Mouse (Mus musculus): Measurements from ENCODE around the gene Zrsr2. TPM values are rescaled to one million over a fixed set of nuclear protein-coding genes. Genes with fewer than 3 reads are reported as not detected.

Gene Zrsr2
- total RNA-seq (2015) (25.4 and 30.4 TPM in 2 replicates), total RNA-seq (2017) (22.5 and 37.1 TPM in 2 replicates)

DNA sequence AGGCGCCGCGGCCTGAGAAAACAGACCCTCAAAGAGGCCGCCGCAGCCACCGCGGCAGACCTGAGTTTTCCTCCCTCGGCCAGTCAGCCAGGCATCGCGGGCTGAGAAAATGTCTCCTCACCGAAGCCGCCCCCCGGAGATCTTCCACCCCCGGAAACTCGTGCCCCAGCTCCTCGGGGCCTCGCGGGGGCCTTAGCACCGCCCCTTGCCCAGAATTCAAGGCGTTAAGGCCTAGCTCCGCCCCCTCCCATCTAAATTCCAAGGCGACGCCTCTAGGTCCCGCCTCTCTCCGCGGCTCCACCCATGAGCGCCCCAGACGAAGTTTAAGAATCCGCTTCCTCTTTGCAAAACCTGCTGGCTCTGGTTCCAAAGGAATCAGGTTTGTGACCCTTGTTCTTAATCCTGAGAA, at the start of gene Zrsr2:
Zrsr2 (minus strand) TSS at position 195 of the 409 bp plus-strand sequence.
- ATAC-seq (ENCODE audit: poor library complexity, severe bottlenecking) = peak; percentile 87

DNA sequence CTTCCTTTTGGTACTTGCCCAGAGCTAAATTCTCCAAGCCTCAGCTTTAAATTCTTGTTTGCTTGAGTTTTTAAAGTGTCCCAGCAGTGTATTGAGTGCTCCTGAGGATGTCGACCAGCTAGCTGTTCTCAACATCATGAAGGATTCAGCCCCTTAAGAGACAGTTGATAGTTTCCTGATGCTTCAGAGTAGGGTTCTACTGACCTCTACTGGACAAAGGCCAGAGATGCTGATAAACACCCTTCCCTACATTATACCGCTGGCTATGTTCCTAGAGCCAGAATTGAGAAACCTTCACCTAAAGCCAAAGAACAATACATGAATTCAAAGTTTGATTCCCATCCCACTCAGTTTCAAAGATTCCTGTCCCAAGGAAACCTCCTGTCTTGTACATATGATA, 46.3 kb upstream of the Zrsr2 start:
- peak; percentile 94 for ATAC-seq (ENCODE audit: poor library complexity, severe bottlenecking)

DNA sequence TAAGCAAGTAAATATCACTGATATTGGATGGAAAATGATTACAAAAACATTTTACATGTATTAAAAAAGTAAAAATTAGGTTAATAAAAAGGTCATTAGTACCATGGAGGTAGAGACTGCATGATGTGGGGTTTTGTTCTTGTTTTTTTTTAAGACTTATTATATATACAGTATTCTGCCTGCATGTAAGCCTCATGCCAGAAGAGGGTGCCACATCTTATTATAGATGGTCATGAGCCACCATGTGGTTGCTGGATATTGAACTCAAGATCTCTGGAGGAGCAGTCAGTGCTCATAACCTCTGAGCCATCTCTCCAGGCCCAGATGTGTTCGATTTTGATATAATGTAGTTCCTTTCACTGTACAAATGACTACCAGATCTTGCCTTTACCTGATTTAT, 41.4 kb upstream of the Zrsr2 start:
- ATAC-seq (ENCODE audit: poor library complexity, severe bottlenecking) = no peak

DNA sequence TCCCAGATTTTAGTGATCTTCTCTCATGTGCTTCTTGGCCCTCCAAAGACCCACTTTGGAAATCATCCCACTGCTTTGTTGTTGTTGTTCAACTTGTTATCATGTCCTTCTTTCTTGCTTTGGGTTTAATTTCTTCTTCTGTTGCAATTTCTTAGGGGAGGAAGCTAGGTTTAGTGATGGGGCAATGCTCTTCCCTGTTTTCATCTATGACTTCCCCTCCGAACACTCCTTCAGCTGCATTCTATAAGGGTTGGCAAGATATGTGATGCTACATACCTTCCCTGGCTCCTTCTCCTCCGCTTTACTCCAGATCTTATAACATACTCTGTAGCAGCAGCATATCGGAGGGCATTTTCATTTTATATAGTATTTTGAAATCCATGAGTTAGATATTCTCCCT, 38.3 kb upstream of the Zrsr2 start:
- peak; percentile 75 for ATAC-seq (ENCODE audit: poor library complexity, severe bottlenecking)

DNA sequence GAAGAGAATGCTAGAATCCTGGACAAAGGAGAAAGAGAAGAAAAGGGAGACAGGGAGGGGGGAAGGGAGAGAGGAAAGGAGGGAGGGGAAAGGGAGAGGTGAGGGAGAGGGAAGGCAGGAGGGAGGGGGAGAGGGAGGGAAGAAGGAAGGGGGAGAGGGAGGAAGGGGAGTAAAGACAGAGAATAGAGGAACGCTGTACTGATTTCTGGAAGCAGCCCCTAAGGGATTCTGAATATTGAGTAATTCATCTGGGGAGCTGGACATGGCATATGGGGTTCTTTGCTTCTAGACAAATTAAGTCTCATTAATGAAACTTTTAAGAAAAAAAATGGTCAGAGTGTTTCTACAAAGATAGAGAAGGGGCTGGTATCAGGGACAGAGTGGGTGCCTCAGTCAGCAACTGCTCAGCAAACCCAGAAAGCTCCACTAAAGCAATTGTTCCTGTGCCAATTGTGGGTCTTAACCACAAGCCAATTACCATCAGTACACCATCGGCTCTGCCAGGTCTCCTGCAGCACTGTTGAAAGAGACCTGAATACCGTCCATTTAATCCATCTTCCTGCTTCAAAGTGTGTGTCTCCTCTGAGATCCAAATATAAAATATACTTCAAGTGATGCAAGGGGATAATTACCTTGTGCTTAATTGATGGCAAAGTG, 29.4 kb upstream of the Zrsr2 start:
- no peak for ATAC-seq (ENCODE audit: poor library complexity, severe bottlenecking)

DNA sequence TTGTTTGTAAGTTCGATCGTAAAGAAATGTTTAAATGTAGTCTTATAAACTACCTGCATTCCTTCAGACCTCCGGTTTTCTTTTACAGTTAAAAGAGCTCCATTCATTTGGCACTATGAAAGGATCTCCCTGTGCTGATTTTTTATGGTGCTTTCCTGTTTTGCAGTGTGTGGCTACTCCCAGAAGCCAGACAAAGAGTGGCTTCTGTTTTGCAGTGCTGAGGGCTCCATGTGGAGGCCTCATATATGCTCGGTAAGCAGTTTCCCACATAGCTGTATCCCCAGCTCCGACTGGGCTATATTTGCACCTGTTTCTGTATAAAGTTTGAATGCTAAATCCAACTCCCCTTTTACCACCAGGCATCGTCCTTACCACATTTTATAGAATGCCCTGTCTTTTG, 23.7 kb upstream of the Zrsr2 start:
- no peak for ATAC-seq (ENCODE audit: poor library complexity, severe bottlenecking)

DNA sequence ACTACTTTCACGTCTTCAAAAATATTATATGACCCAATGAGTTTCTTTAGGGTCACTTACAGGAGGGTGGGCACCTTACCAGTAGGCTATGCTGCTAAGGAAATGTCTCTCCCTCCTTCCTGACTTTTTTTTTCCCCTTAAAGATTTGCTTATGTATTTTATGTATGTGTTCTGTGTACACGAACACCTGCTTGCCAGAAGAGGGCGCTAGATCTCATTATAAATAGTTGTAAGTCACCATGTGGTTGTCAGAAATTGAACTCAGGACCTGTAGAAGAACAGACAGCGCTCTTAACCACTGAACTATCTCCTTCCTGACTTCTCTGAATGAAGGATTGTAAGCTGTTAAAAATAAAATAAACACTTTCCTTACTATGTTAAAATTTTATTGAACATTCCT, 23.0 kb upstream of the Zrsr2 start:
- peak; percentile 59 for ATAC-seq (ENCODE audit: poor library complexity, severe bottlenecking)

DNA sequence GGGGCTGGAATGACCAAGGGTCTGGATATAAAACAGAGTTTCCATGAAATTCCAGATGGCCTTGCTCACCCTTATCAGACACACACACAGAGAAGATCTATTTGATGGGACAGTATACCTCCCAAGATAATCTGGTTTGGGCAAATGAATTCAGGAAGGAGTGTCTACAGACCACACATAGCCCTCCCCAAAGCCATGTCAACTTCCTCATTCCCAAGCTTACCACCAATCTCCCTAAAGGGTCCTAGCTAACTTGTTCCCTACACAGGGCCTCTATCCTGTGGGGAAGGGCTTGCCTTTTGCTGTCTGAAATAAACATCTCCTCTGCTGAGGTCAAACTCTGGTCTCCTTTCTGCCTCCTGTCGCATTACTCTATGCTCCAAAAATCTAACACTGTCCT, 22.6 kb upstream of the Zrsr2 start:
- ATAC-seq (ENCODE audit: poor library complexity, severe bottlenecking) = peak; percentile 77

DNA sequence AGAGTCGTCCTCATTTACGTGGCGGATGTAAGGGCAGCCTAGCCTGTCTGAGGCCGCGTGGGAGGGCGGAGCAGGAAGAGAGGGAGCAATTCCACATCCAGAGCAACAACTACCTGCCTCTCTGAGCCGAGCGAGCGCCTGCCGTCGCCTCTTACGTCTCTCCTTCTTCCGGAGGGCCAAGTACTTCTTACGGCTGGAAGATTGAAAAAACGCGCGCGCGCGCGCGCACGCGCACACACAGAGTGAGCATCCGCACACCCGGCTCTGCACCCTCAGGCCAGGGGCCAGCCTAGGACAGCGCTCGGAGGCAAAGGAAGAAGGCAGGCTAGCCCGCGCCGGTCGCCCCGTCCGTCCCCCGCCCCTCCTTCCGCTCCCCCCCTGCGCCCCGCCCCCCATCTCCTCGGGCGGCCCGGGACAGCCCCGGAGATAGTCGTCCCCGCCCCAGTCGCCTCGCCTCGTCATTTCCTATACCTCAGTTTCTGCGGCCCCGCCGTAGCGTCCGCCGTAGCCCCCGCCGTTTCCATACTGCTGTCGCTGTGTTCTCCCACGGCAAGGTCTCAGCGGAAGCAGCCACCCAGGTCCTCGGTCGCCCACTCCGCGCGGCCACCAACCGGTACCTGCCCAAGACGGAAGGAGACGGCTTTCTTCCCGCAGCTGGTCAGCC, 526 bp downstream of the Zrsr2 start:
- peak; percentile 80 for ATAC-seq (ENCODE audit: poor library complexity, severe bottlenecking)

DNA sequence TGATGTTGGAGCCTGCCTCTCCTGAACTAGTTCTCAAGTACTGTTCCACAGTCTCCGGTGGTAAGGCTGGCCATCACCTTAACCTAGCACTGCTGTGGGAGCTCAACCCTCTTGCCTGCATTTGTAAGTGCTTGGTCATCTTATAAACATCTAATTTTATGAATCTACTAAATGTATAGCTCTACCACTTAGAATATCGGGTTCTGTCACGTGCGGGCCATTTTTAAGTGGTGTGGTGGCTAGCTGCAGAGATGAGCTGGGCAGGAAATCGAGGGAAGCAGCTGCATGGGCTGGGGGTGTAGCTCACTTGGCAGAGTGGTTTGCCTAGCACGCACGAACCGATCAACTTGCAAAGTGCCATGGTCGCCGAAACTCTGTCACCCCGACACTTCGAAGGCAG, 1.1 kb downstream of the Zrsr2 start:
- ATAC-seq (ENCODE audit: poor library complexity, severe bottlenecking) = no peak

DNA sequence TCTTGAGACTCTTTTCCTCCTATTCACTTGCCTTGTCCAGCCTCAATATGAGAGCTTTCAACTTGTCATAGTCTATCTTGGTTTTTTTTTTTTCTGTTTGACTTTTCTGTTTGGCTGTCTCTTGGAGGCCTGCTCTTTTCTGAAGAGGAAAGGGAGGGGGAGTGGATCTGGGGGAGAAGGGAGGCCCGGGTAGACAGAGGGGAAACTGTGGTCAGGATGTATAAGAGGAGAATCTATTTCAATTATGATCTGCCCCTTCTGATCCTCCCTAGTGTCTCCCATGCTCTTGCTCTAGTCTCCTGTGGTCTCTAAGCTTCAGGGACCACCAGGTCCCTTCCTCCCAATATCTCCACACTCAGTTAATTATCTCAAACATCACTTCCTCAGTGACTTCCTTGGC, 6.8 kb downstream of the Zrsr2 start:
- ATAC-seq (ENCODE audit: poor library complexity, severe bottlenecking) = no peak

DNA sequence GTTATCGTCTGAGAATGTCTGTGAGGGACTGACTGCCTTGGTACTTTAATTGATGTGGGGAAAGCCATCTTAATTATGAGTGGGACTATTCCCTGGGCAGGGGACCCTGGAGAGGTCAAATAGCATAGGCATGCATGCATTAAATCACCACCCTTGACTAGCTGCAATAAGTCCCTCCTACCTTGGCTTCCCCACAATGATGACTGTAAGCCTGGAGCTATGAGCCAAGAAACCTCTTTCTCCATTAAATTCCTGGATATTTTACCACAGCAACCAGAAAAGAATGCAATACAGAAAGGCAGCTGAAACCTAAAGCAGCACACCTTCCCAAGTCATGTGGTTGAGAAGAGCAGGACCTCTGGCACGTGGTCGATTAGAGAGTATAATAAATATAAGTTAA, 14.1 kb downstream of the Zrsr2 start:
- ATAC-seq (ENCODE audit: poor library complexity, severe bottlenecking) = no peak

DNA sequence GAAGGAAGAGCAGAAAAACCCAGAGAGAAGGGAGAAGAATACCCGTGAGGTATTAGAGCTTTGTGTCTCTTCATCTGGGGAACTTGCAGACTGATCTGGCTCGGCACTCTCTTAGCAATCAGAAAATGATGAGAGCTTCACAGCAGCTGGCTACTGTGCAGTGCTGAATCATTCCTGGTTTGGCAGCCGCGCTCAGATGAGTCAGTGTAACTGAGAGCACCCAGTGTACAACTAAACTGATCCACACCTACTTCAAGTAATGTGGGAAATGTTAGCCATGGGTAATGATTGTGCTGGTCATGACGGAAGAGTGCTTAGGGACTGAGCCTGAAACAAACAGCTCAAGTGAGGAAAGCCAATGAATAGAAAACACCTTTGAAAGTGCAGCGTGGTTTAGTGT, 19.9 kb downstream of the Zrsr2 start:
- ATAC-seq (ENCODE audit: poor library complexity, severe bottlenecking) = no peak

DNA sequence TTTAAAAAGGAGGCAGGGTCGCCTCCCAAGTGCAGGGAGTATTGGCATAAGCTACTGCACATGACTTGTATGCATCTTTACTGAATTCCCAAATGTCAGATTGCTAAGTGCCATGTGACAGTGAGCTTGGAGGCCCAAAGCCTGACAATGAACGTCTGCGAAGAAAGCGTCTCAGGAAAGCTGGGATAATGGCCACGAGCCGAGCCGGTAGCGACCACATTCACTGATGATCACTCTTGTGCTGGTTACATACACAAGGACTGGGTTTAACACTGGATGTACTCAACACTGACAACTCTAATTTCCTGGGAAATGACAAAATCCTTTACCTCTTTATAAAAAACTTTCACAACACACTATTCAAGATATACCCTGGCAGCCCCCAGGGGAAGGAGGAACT, 23.7 kb downstream of the Zrsr2 start:
- ATAC-seq (ENCODE audit: poor library complexity, severe bottlenecking) = no peak

DNA sequence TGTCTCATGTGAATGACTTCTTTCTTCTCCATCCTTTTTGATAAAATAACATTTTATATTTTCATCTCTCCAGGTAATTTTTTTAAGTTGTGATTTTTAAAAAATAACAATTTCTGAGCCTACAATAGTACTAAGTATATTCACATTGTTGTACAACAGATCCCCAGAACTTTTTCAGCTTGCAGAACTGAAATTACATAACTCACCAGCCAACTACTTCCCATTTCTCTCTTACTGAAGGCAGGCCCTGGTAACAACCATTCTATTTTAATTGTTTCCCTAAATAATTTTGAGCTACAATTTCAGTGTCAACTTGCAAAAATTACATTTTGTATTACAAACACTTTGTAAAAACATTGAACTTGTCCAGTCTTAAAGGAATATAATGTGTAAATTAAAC, 28.9 kb downstream of the Zrsr2 start:
- peak; percentile 59 for ATAC-seq (ENCODE audit: poor library complexity, severe bottlenecking)

DNA sequence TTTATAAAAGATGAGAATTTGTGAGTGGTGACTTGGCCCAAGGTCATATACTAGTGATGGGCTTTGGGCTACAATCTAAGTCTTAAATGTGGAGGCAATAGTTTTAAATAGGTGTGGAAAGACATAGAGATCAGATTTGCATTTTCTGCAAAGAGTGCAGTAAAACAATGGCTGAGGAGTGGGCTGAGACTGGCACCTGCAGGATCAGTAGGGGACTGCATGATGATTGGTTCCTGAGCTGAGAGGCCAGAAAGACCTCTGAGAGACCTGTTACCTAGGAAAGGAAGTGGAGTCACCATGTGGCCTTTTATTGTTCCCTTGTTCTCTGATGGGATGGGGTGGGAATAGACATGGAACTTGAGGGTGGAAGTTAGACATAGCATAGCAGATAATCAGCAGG, 45.7 kb downstream of the Zrsr2 start:
- no peak for ATAC-seq (ENCODE audit: poor library complexity, severe bottlenecking)

DNA sequence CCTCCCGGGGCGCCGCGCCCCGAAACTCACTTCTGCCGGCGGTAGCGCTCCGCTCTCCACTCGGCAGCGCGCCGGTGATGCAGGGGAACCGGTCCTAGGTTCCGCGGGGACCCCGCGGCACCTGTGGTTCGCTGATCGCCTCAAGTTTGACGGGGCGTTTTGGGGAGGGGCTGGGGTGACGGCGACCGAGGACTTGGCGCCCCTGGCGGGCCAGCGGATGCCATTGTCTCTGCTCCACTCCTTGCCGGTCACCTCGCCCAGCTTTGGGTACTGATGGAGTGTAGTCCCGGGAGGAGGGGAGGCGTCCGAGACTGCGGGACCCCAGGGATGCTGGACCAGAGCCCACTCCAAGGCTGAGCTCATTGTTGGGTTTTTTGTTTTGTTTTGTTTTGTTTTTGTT, 49.1 kb downstream of the Zrsr2 start:
- peak; percentile 49 for ATAC-seq (ENCODE audit: poor library complexity, severe bottlenecking)

DNA sequence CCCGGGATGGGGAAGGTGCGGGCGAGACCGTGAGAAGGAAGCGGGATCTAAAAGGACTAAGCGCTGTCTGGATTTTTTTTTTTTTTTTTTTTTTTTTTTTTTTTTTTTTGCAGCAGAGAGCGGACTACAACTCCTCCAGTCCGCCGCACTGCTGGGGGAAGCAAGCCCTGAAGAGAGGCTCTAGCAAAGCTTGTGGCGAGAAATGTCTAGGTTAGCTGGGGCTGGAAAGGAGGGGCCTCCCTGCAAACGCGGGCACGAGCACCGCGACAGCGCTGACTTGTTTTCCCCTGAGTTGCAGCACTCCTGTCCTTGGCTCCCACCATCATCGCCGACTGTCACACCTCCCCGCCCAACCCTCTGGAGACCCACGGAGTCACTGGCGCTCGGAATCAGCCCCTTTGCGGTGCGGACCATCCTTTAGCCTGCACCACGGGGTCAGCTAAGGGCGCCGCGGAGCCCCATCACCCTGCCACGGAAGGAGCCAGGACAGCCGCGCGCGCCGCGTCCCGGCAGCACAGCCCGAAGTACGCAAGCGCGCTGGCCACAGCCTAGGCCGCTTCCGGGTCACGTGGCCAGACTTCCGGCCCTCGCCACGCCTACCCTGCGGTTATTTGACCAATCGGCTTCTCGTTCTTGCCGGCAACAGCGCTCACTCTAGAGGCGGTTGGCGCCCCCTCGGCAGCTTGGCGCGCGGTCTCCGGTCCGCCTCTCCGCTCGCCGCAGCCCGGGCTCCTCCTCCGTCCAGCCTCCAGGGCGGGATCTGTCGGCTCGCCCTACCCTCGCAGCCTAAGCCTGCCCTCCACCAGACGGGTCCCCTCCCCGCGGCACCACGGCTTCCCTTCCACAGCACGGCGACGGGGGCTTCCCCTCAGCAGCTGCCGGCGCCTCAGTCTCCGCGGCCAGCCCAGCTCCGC, 49.9 kb downstream of the Zrsr2 start, which contains the start of gene Ap1s2:
Ap1s2 (plus strand) TSS at position 681 of the 914 bp plus-strand sequence.
- peak; percentile 91 for ATAC-seq (ENCODE audit: poor library complexity, severe bottlenecking)

DNA sequence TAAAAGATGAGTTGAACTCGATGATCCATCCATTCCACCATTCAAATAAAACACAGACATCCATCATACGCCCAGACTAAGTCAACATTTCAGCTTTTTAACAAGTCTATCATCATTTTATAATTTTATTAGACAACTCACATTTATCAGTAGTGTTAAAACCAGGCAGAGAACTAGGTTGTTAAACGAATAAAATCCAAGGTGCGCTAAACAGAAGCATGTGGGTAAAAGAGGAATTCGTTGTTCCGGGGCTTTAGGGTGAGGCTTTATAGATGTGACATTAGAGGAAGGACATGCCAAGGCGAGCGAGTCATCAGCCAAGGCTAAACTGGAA, 50.5 kb downstream of the Zrsr2 start:
- peak; percentile 33 for ATAC-seq (ENCODE audit: poor library complexity, severe bottlenecking)

DNA sequence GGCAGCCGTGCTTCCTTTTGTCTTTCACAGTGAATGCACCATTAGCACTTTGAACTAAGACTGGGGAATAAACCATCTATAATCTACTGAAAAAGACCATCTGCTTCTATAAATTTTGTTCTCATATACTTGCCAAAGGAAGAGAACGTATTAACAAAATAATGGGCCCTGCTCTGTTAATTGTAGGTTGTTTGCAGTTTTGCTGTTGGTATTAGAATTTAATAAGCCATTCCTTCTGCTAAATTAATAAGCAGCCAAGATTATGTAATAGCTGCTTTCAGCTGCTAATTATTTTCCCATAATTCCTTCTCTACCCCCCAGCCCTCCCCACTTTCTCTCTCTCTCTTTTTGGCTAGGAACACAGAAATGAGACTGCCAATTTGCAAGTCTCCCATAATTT, 51.6 kb downstream of the Zrsr2 start:
- ATAC-seq (ENCODE audit: poor library complexity, severe bottlenecking) = no peak

DNA sequence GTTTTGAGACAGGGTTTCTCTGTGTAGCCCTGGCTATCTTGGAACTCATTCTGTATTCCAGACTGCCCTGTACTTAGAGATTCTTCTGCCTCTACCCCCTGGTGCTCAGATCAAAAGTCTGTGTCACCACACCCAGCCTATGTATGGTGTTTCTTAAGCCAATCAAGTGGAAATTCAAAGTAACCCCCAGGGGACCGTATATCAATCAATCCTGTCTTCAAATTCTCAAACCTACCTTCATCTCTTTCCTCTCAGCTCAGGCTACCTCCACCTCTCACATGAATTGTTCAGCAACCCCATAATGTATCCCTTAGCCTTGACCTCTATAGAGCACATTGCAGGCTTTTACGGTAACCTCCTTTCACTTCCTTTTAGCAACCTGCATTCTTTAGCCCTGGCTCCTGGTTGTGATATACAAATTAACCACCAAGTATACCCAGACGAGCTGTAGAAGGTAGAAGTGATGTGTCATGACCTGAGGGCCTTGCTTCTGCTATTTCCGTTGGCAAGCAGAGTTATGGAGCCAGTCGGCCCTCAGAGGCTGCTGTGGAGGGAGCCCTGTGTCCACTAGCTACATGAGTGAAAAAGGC, 58.9 kb downstream of the Zrsr2 start:
- ATAC-seq (ENCODE audit: poor library complexity, severe bottlenecking) = peak; percentile 65

Data from megakaryocyte, adult 5-6 weeks (primary cell).